Mouse (Mus musculus) right cerebral cortex, adult 2 months (tissue): ENCODE measurements at regions not wholly inside any gene's neighbourhood (a gene's known extent, or its start where the extent isn't known, plus 50 kb on each side); places are given as distances from the start of the nearest gene placed in this dataset.

Experiments
- DNase-seq, 2 experiments: peaks; one replicate each; pipeline ENCODE4 v3.0.0; 2021 to 2022; ENCODE audit warnings: low spot score in 2 of 2

- DNase-seq: no peak
These were observed 676.5 kb upstream of the Foxg1 start for GRCm38 (mm10) chr12:48705963-48706362.

GRCm38 (mm10) chr12:48713646-48714045, 668.8 kb upstream of the Foxg1 start:
- no peak for DNase-seq

- DNase-seq: no peak
These were observed 652.6 kb upstream of the Foxg1 start for GRCm38 (mm10) chr12:48729851-48730250.

GRCm38 (mm10) chr12:48758805-48759396, 623.6 kb upstream of the Foxg1 start:
- DNase-seq: no peak
